Mouse (Mus musculus) CH12.LX (cell line): ENCODE results near the gene Immt.

Source experiments
- BHLHE40 ChIP-seq: IDR thresholded peaks from 2 replicates; pipeline ENCODE4 v1.6.1; 2011; ENCODE audit warnings: mild to moderate bottlenecking, low read depth, low read length, improper control_type of control experiment
- CTCF ChIP-seq, 2 experiments: IDR thresholded peaks in 1 of 2; conservative IDR thresholded peaks in 1 of 2; 2 replicates each; pipeline ENCODE4 v1.5.1; 2011 to 2012; ENCODE audit warnings: low read depth in 2 of 2, low read length in 2 of 2, improper control_type of control experiment in 1 of 2, inconsistent platforms in 1 of 2, mild to moderate bottlenecking in 1 of 2, moderate library complexity in 1 of 2
- EP300 ChIP-seq: IDR thresholded peaks from 2 replicates; pipeline ENCODE4 v1.6.1; 2011; ENCODE audit warnings: low read length, improper control_type of control experiment
- KAT2A ChIP-seq: IDR thresholded peaks from 2 replicates; pipeline ENCODE4 v1.6.1; 2012; ENCODE audit warnings: low read length, improper control_type of control experiment, inconsistent platforms; ENCODE audit not compliant: insufficient replicate concordance
- MEF2A ChIP-seq: IDR thresholded peaks from 2 replicates; pipeline ENCODE4 v1.6.1; 2014; ENCODE audit warnings: low read depth, mild to moderate bottlenecking, inconsistent platforms, low read length, improper control_type of control experiment, borderline replicate concordance
- POLR2A ChIP-seq: IDR thresholded peaks from 2 replicates; pipeline ENCODE4 v1.6.1; 2011; ENCODE audit warnings: low read depth, mild to moderate bottlenecking, improper control_type of control experiment, low read length
- RCOR1 ChIP-seq: conservative IDR thresholded peaks from 2 replicates; pipeline ENCODE4 v1.6.1; 2012; ENCODE audit warnings: low read depth, mild to moderate bottlenecking, inconsistent platforms, low read length, improper control_type of control experiment
- SIN3A ChIP-seq: IDR thresholded peaks from 2 replicates; pipeline ENCODE4 v1.6.1; 2012; ENCODE audit warnings: low read length, improper control_type of control experiment, inconsistent platforms

DNA sequence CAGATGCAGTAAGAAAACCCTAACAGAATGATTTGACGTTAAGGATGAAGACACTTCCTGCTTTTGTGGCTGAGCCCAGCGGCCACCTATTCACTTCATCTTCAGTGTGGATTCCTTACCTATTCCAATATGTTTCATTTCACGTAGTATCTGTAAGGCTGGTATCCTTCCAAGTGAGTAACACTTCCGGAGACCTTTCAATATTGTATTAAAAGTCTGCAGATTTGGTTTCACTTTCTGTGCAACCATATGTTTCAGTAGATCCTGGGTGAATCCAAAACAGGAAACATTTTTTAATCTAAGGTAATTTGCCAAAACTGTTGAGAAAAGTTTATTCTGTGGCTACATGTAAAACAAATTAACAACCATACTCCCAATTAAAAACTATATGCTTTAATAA lies 62.1 kb downstream of the Immt start:
- no peak for TF ChIP-seq BHLHE40
- no peak for TF ChIP-seq CTCF (conservative IDR thresholded peaks at IDR 0.05 in 1 of 2, IDR thresholded peaks at IDR 0.05 in 1 of 2; ENCODE audit: low read depth in 2 of 2, low read length in 2 of 2)
- TF ChIP-seq EP300 = no peak
- no peak for TF ChIP-seq MEF2A
- TF ChIP-seq SIN3A = no peak
- no peak for TF ChIP-seq RCOR1
- TF ChIP-seq POLR2A = no peak
- TF ChIP-seq KAT2A = no peak
